Mouse (Mus musculus) splenic B cell, adult 2 months (primary cell): ENCODE measurements at regions not wholly inside any gene's neighbourhood (a gene's known extent, or its start where the extent isn't known, plus 50 kb on each side); places are given as distances from the start of the nearest gene placed in this dataset.

Experiments
- DNase-seq: peaks from one replicate; pipeline ENCODE4 v3.0.0-alpha.2; 2011; ENCODE audit warnings: low read depth, low spot score
- H3K27me3 ChIP-seq: 2 replicates; pipeline ENCODE4 v1.6.1; 2012; ENCODE audit warnings: mild to moderate bottlenecking, low read length, moderate library complexity, mixed read lengths; ENCODE audit not compliant: control insufficient read depth, poor library complexity, insufficient read depth, severe bottlenecking
- H3K36me3 ChIP-seq: 2 replicates; pipeline ENCODE4 v1.6.1; 2012; ENCODE audit warnings: mild to moderate bottlenecking, low read length, moderate library complexity, mixed read lengths; ENCODE audit not compliant: control insufficient read depth, poor library complexity, insufficient read depth, severe bottlenecking

DNA sequence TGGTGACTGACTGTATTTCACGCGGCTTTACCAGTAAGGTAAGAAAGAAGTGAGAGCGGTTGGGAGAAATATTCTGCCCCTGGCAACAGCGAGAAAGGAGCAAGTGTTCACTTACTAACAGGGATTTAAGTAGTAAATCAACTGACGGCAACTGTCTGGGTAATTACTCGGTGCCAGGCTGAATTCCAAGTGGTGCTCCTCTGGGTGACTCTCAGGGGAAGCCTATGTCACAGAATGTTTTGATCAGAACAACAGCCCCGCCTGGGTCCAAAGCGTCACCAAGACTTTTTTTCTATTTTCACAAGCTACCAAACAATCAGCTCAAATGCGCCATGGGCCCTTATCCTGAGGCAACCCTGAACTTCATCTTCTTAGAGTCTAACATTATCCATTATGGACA lies 100.4 kb upstream of the Rmdn2 start:
- DNase-seq, result no peak
- Histone ChIP-seq H3K27me3 (no peaks in the 10 kb centered on the region), H3K36me3 (no peaks in the 10 kb centered on the region)

DNA sequence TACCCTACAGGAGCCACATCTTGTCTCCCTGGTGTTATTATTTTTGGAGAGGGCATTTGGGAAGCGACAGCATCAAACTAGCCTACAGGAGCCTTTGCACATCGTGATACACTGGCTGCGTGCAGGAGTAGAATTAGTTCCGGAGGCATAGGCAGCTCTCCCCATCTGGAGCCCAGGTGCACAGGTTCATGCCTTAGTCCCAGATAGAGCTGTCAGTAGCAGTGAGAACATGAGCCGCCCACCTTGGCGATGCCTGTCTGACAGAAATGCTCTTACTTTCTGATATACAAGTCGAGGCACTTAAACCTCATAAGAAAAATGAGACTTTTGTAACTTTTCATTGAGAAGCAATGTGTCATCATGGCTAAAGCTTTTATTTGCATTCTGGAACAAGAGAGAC lies 97.6 kb upstream of the Rmdn2 start:
- Histone ChIP-seq H3K36me3 (no peaks in the 10 kb centered on the region), H3K27me3 (no peaks in the 10 kb centered on the region)
- no peak for DNase-seq

GRCm38 (mm10) chr17:79518185-79518584 lies 93.5 kb upstream of the Rmdn2 start:
- DNase-seq, result peak; percentile 57
- Histone ChIP-seq H3K36me3 (no peaks in the 10 kb centered on the region), H3K27me3 (no peaks in the 10 kb centered on the region)

DNA sequence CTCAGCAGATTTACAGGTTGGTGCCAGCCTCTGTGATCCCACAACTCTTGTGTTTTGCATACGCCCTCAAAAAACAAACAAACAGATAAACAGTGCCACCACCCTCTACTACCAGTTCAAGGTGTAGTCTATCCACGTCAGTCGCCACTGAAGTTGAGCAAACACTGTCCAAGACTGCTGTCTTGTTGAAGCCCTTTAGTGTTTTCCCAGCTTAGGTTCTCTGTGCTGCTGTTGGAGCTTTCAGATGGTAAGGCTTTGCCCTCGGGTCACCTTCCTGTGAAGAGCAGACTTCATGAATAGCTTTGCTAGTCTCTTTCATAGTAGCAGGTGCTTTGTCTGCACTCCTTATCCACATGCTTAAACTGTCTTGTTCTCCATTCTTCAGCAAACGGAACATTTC lies 93.0 kb upstream of the Rmdn2 start:
- no peaks in the 10 kb centered on the region for H3K27me3 ChIP-seq
- DNase-seq, result no peak
- H3K36me3 ChIP-seq, result no peaks in the 10 kb centered on the region

DNA sequence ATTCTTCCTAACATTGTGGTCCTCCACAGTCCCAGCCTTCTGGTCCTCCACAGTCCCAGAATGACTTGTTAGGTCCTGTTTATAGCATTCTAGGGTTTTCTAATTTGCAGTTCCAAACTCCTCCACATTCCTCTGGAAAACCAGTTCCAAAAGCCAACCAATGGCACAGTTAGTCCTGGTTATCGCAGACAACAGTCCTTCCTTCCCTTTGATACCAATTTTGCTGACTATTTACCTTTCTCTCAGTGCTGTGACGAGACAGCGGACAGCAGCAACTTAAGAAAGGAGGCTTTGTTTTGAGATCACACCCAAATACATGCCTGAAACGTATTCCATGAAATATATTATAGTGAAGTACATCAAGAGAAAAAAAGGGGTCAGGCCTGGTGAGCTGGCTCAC lies 92.3 kb upstream of the Rmdn2 start:
- Histone ChIP-seq H3K27me3 (no peaks in the 10 kb centered on the region), H3K36me3 (no peaks in the 10 kb centered on the region)
- no peak for DNase-seq

GRCm38 (mm10) chr17:79520283-79520682 lies 91.4 kb upstream of the Rmdn2 start:
- Histone ChIP-seq H3K27me3 (no peaks in the 10 kb centered on the region), H3K36me3 (no peaks in the 10 kb centered on the region)
- no peak for DNase-seq

- no peak for DNase-seq
- Histone ChIP-seq H3K36me3 (no peaks in the 10 kb centered on the region), H3K27me3 (no peaks in the 10 kb centered on the region)
These were observed 90.0 kb upstream of the Rmdn2 start for GRCm38 (mm10) chr17:79521691-79522090.

GRCm38 (mm10) chr17:79523230-79523629 lies 88.4 kb upstream of the Rmdn2 start:
- no peaks in the 10 kb centered on the region for H3K27me3 ChIP-seq
- no peaks in the 10 kb centered on the region for H3K36me3 ChIP-seq
- no peak for DNase-seq

DNA sequence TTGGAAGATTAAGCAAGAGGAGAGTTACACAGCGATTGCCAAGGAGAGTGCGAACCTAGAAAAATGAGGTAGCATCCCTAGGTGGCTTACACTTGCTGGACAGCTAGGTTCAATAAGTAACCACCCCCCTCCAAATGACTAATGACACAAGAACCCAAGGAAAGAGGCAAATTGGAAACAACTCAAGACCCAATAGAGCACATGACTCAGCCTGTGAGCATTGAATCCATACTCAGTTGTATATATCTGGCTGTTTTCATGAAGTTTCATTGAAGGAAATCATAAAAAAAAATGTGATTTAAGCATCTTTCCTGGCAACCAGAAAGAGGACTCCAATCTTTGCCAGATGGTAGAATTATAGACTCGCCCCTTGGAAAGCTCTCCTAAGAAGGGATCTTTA lies 84.3 kb upstream of the Rmdn2 start:
- DNase-seq, result no peak
- H3K27me3 ChIP-seq, result no peaks in the 10 kb centered on the region
- H3K36me3 ChIP-seq, result no peaks in the 10 kb centered on the region

DNA sequence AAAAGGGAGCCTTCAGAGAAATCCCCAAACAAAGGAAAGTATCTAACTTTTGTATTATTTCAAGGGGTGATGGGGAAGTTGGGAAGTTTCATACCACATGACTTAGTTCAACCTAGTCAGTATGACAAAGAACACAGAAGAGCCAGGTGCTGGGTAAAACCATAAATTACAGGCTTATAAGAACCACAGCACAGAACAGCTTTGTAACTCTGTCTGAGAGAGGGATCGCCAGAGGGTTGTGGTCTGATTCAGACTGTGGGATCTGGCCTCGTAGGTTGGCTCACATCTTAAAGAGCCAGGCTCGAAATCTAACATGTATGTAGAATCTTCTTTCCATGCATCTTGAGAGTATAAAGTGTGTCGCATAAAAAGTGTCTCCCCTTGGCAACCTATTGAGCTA lies 75.1 kb upstream of the Rmdn2 start:
- no peaks in the 10 kb centered on the region for H3K36me3 ChIP-seq

GRCm38 (mm10) chr17:79538789-79539188 lies 72.9 kb upstream of the Rmdn2 start:
- no peak for DNase-seq
- Histone ChIP-seq H3K36me3 (no peaks in the 10 kb centered on the region), H3K27me3 (no peaks in the 10 kb centered on the region)

More for the DNA sequence above, 75.1 kb upstream of the Rmdn2 start:
- DNase-seq, result no peak
- H3K27me3 ChIP-seq, result no peaks in the 10 kb centered on the region

- no peak for DNase-seq
- Histone ChIP-seq H3K36me3 (no peaks in the 10 kb centered on the region), H3K27me3 (no peaks in the 10 kb centered on the region)
These were observed 71.6 kb upstream of the Rmdn2 start for GRCm38 (mm10) chr17:79540038-79540437.

DNA sequence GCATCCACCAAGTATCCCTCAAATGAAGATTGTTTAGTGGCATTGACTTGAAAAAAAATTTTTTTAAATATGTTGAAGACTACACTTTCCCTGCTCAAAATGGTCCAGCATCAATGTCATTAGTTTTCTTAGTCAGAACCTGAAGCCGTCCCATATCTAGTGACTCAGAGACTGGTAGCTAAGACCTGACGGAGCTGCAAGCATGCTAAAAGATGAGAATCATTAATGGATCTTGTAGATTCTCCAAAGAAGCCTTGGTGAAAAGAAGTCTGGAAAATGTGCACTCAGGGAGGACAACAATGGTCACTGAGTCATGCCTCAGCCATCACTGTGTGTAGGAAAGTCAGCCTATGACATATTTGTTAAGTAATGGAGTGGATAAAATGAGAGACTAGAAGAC lies 71.2 kb upstream of the Rmdn2 start:
- Histone ChIP-seq H3K36me3 (no peaks in the 10 kb centered on the region), H3K27me3 (no peaks in the 10 kb centered on the region)
- DNase-seq, result no peak

DNA sequence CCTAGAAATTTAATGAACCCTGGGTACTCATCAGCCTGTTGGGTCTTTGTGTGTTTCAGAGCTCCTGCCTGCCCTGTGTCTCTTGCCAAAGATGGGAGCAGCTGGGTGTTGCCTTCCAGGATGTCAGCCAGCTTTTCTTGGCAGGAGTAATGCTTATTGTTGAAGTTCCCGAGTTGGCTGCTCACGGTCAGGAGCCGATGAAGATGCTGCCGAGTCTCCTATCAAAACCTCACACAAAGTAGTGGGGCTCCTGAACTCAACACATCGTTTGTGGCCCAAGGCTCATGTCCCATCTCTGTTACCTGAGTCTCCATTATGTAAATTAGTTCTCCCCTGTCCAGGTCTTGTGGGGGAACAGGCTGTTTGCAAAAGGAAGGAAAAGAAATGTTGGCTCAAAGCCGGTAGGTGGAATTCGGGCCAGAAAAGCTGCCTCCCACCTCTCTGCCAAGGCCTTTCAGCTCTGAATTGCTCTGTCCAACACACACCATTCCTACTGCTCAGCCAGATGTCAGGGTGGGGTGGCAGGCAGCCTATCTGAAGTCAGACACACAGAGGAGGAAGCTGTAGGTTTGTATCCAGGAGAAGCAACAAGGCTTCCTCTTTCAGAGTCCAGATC lies 67.6 kb upstream of the Rmdn2 start:
- DNase-seq, result no peak
- Histone ChIP-seq H3K36me3 (no peaks in the 10 kb centered on the region), H3K27me3 (no peaks in the 10 kb centered on the region)

GRCm38 (mm10) chr17:79545878-79546277 lies 65.8 kb upstream of the Rmdn2 start:
- no peaks in the 10 kb centered on the region for H3K27me3 ChIP-seq
- no peak for DNase-seq
- no peaks in the 10 kb centered on the region for H3K36me3 ChIP-seq

GRCm38 (mm10) chr17:79547075-79547474 lies 64.6 kb upstream of the Rmdn2 start:
- DNase-seq, result no peak

More at GRCm38 (mm10) chr17:79547075-79547474, 64.6 kb upstream of the Rmdn2 start:
- Histone ChIP-seq H3K27me3 (no peaks in the 10 kb centered on the region), H3K36me3 (no peaks in the 10 kb centered on the region)
